Mouse (Mus musculus) retina, embryonic 14.5 days (tissue): ENCODE measurements around the gene Ppp1r21.

Experiments used
- DNase-seq: peaks from one replicate; pipeline ENCODE4 v3.0.0-alpha.2; 2015; ENCODE audit warnings: low spot score

Ppp1r21 gene

GRCm38 (mm10) chr17:88530236-88530619 is 310 bp downstream of the Ppp1r21 start:
- no peak for DNase-seq

GRCm38 (mm10) chr17:88530667-88531066 is 749 bp downstream of the Ppp1r21 start:
- DNase-seq, result no peak

- DNase-seq, result no peak
Measured at GRCm38 (mm10) chr17:88531176-88531575, 1.3 kb downstream of the Ppp1r21 start.

- no peak for DNase-seq
Measured at GRCm38 (mm10) chr17:88537842-88538430, 8.0 kb downstream of the Ppp1r21 start.

- DNase-seq, result no peak
Measured at GRCm38 (mm10) chr17:88542771-88543416, 13.0 kb downstream of the Ppp1r21 start.

GRCm38 (mm10) chr17:88543417-88543782 is 13.5 kb downstream of the Ppp1r21 start:
- DNase-seq, result no peak

- DNase-seq, result no peak
Measured at GRCm38 (mm10) chr17:88545217-88545784, 15.4 kb downstream of the Ppp1r21 start.

GRCm38 (mm10) chr17:88546745-88547144 is 16.8 kb downstream of the Ppp1r21 start:
- DNase-seq, result no peak

- DNase-seq, result no peak
Measured at GRCm38 (mm10) chr17:88549411-88550191, 19.7 kb downstream of the Ppp1r21 start.

- DNase-seq, result no peak
Measured at GRCm38 (mm10) chr17:88550351-88550750, 20.4 kb downstream of the Ppp1r21 start.

- DNase-seq, result no peak
Measured at GRCm38 (mm10) chr17:88550981-88551940, 21.3 kb downstream of the Ppp1r21 start.

- DNase-seq, result no peak
Measured at GRCm38 (mm10) chr17:88552556-88552955, 22.6 kb downstream of the Ppp1r21 start.

- DNase-seq, result no peak
Measured at GRCm38 (mm10) chr17:88553001-88553449, 23.1 kb downstream of the Ppp1r21 start.

- DNase-seq, result no peak
Measured at GRCm38 (mm10) chr17:88553473-88554087, 23.7 kb downstream of the Ppp1r21 start.

GRCm38 (mm10) chr17:88556176-88556575 is 26.3 kb downstream of the Ppp1r21 start:
- no peak for DNase-seq

GRCm38 (mm10) chr17:88556688-88557087 is 26.8 kb downstream of the Ppp1r21 start:
- no peak for DNase-seq

- peak; percentile 83 for DNase-seq
Measured at GRCm38 (mm10) chr17:88558168-88558842, 28.4 kb downstream of the Ppp1r21 start.

- DNase-seq, result no peak
Measured at GRCm38 (mm10) chr17:88563611-88564010, 33.7 kb downstream of the Ppp1r21 start.

- DNase-seq, result peak; percentile 11
Measured at GRCm38 (mm10) chr17:88569807-88570540, 40.1 kb downstream of the Ppp1r21 start.

GRCm38 (mm10) chr17:88570784-88571183 is 40.9 kb downstream of the Ppp1r21 start:
- DNase-seq, result no peak
